Mouse (Mus musculus) CD4-positive, CD25-positive, alpha-beta regulatory T cell, adult 2 months (primary cell): Measurements from ENCODE around the gene Tmem92.

Experiments used
- DNase-seq: peaks from one replicate; pipeline ENCODE4 v3.0.0-alpha.2; 2012; ENCODE audit warnings: low read depth, low spot score

The Tmem92 gene

GRCm38 (mm10) chr11:94729565-94729964 lies 52.9 kb downstream of the Tmem92 start:
- DNase-seq = peak; percentile 26

GRCm38 (mm10) chr11:94728545-94728944 lies 54.0 kb downstream of the Tmem92 start:
- no peak for DNase-seq

- no peak for DNase-seq
These were observed 55.2 kb downstream of the Tmem92 start for GRCm38 (mm10) chr11:94727306-94727705.
